Mouse (Mus musculus) MEL (cell line): ENCODE data around the gene Nfasc. TPM values are rescaled to one million over a fixed set of nuclear protein-coding genes. Genes with fewer than 3 reads are reported as not detected.

Source experiments
- DNase-seq: peaks from one replicate; pipeline ENCODE4 v3.0.0; 2011; ENCODE audit warnings: low read depth, low spot score
- H3K27ac ChIP-seq: 2 replicates; pipeline ENCODE4 v1.5.1; 2012; ENCODE audit warnings: low read depth, mild to moderate bottlenecking, control low read depth, low read length, moderate library complexity; ENCODE audit not compliant: control insufficient read depth
- H3K27me3 ChIP-seq, 2 experiments: fragments of 150-350 bp in 1 of 2; sonication (generic) in 1 of 2; 2 replicates each; pipeline ENCODE4 v1.6.1; 2012; ENCODE audit warnings: low read length in 2 of 2, mild to moderate bottlenecking in 2 of 2, improper control_type of control experiment in 1 of 2, moderate library complexity in 1 of 2; ENCODE audit not compliant: insufficient read depth in 2 of 2, control insufficient read depth in 1 of 2
- H3K36me3 ChIP-seq, 2 experiments: 2 replicates each; pipeline ENCODE4 v1.6.1; 2012 to 2014; ENCODE audit warnings: low read length in 2 of 2, improper control_type of control experiment in 1 of 2, inconsistent platforms in 1 of 2, mild to moderate bottlenecking in 1 of 2; ENCODE audit not compliant: insufficient read depth in 2 of 2, control insufficient read depth in 1 of 2
- H3K4me1 ChIP-seq, 2 experiments: fragments of 150-350 bp in 1 of 2; sonication (generic) in 1 of 2; 2 replicates each; pipeline ENCODE4 v1.6.1; 2012; ENCODE audit warnings: low read length in 2 of 2, improper control_type of control experiment in 1 of 2, mild to moderate bottlenecking in 1 of 2; ENCODE audit not compliant: insufficient read depth in 2 of 2, control insufficient read depth in 1 of 2
- H3K4me3 ChIP-seq, 2 experiments: fragments of 150-350 bp in 1 of 2; sonication (generic) in 1 of 2; 2 replicates each; pipeline ENCODE4 v1.5.1; 2012; ENCODE audit warnings: low read depth in 2 of 2, low read length in 2 of 2, mild to moderate bottlenecking in 2 of 2, moderate library complexity in 2 of 2, control low read depth in 1 of 2, improper control_type of control experiment in 1 of 2; ENCODE audit not compliant: control insufficient read depth in 1 of 2, insufficient read depth in 1 of 2
- H3K79me2 ChIP-seq: 2 replicates; pipeline ENCODE4 v1.6.1; 2012; ENCODE audit warnings: mild to moderate bottlenecking, low read length, moderate library complexity; ENCODE audit not compliant: control insufficient read depth, poor library complexity, insufficient read depth
- H3K9ac ChIP-seq: 2 replicates; pipeline ENCODE4 v1.6.1; 2012; ENCODE audit warnings: low read depth, mild to moderate bottlenecking, control low read depth, low read length, moderate library complexity; ENCODE audit not compliant: control insufficient read depth, poor library complexity, severe bottlenecking
- H3K9me3 ChIP-seq: fragments of 150-350 bp; sonication (generic); replicated peaks from 2 replicates; pipeline ENCODE4 v1.6.1; 2012; ENCODE audit warnings: mild to moderate bottlenecking, low read length, improper control_type of control experiment, moderate library complexity; ENCODE audit not compliant: insufficient read depth
- BHLHE40 ChIP-seq: IDR thresholded peaks from 2 replicates; pipeline ENCODE4 v1.6.1; 2012; ENCODE audit warnings: low read depth, mild to moderate bottlenecking, inconsistent platforms, low read length, improper control_type of control experiment, borderline replicate concordance
- CHD2 ChIP-seq: IDR thresholded peaks from 2 replicates; pipeline ENCODE4 v1.6.1; 2011; ENCODE audit warnings: low read length, improper control_type of control experiment
- CTCF ChIP-seq, 3 experiments: IDR thresholded peaks in 2 of 3; conservative IDR thresholded peaks in 1 of 3; 2 replicates each; pipeline ENCODE4 v1.5.1; 2011 to 2012; ENCODE audit warnings: low read length in 3 of 3, low read depth in 2 of 3, mild to moderate bottlenecking in 2 of 3, improper control_type of control experiment in 1 of 3, inconsistent platforms in 1 of 3, mixed read lengths in 1 of 3, moderate library complexity in 1 of 3; ENCODE audit not compliant: control insufficient read depth in 1 of 3, insufficient read depth in 1 of 3, poor library complexity in 1 of 3, severe bottlenecking in 1 of 3
- ELF1 ChIP-seq: IDR thresholded peaks from 2 replicates; pipeline ENCODE4 v1.6.1; 2014; ENCODE audit warnings: low read depth, mild to moderate bottlenecking, inconsistent platforms, low read length, improper control_type of control experiment, moderate library complexity
- EP300 ChIP-seq, 2 experiments: IDR thresholded peaks; 2 replicates each; pipeline ENCODE4 v1.6.1; 2011; ENCODE audit warnings: improper control_type of control experiment in 2 of 2, low read length in 2 of 2, low read depth in 1 of 2, mild to moderate bottlenecking in 1 of 2
- ETS1 ChIP-seq: IDR thresholded peaks from 2 replicates; pipeline ENCODE4 v1.6.1; 2012; ENCODE audit warnings: low read depth, mild to moderate bottlenecking, inconsistent platforms, low read length, improper control_type of control experiment, moderate library complexity
- GABPA ChIP-seq: IDR thresholded peaks from 2 replicates; pipeline ENCODE4 v1.6.1; 2012; ENCODE audit warnings: low read depth, mild to moderate bottlenecking, inconsistent platforms, low read length, improper control_type of control experiment, moderate library complexity
- HCFC1 ChIP-seq: IDR thresholded peaks from 2 replicates; pipeline ENCODE4 v1.6.1; 2012; ENCODE audit warnings: low read depth, mild to moderate bottlenecking, inconsistent platforms, low read length, improper control_type of control experiment, moderate library complexity
- KAT2A ChIP-seq: conservative IDR thresholded peaks from 2 replicates; pipeline ENCODE4 v1.6.1; 2012; ENCODE audit warnings: low read depth, low read length, improper control_type of control experiment, inconsistent platforms
- MAFK ChIP-seq: IDR thresholded peaks from 2 replicates; pipeline ENCODE4 v1.6.1; 2011; ENCODE audit warnings: low read depth, mild to moderate bottlenecking, low read length, improper control_type of control experiment, borderline replicate concordance
- MAZ ChIP-seq: IDR thresholded peaks from 2 replicates; pipeline ENCODE4 v1.6.1; 2012; ENCODE audit warnings: low read depth, mild to moderate bottlenecking, inconsistent platforms, low read length, improper control_type of control experiment
- MEF2A ChIP-seq: IDR thresholded peaks from 2 replicates; pipeline ENCODE4 v1.6.1; 2014; ENCODE audit warnings: low read depth, mild to moderate bottlenecking, inconsistent platforms, low read length, improper control_type of control experiment; ENCODE audit not compliant: poor library complexity, insufficient replicate concordance, severe bottlenecking; ENCODE audit errors: extremely low read depth
- MXI1 ChIP-seq: IDR thresholded peaks from 2 replicates; pipeline ENCODE4 v1.6.1; 2011; ENCODE audit warnings: mild to moderate bottlenecking, low read depth, low read length, improper control_type of control experiment
- NELFE ChIP-seq: IDR thresholded peaks from 2 replicates; pipeline ENCODE4 v1.6.1; 2011; ENCODE audit warnings: low read depth, low read length, improper control_type of control experiment
- POLR2AphosphoS5 ChIP-seq: IDR thresholded peaks from 2 replicates; pipeline ENCODE4 v1.6.1; 2012; ENCODE audit warnings: low read depth, borderline replicate concordance, mild to moderate bottlenecking, inconsistent platforms, low read length, moderate library complexity, mixed read lengths
- RCOR1 ChIP-seq: IDR thresholded peaks from 2 replicates; pipeline ENCODE4 v1.6.1; 2012; ENCODE audit warnings: low read depth, mild to moderate bottlenecking, inconsistent platforms, low read length, improper control_type of control experiment
- SIN3A ChIP-seq: IDR thresholded peaks from 2 replicates; pipeline ENCODE4 v1.6.1; 2012; ENCODE audit warnings: low read length, improper control_type of control experiment, inconsistent platforms
- SMC3 ChIP-seq: IDR thresholded peaks from 2 replicates; pipeline ENCODE4 v1.6.1; 2011; ENCODE audit warnings: low read depth, low read length, improper control_type of control experiment
- TAL1 ChIP-seq: IDR thresholded peaks from 2 replicates; pipeline ENCODE4 v1.6.1; 2012; ENCODE audit warnings: mild to moderate bottlenecking, inconsistent platforms, low read length, moderate library complexity, mixed read lengths
- UBTF ChIP-seq: IDR thresholded peaks from 2 replicates; pipeline ENCODE4 v1.6.1; 2012; ENCODE audit warnings: low read depth, mild to moderate bottlenecking, inconsistent platforms, low read length, improper control_type of control experiment, moderate library complexity, borderline replicate concordance; ENCODE audit not compliant: insufficient read depth
- USF2 ChIP-seq, 2 experiments: IDR thresholded peaks; 2 replicates each; pipeline ENCODE4 v1.6.1; 2011 to 2012; ENCODE audit warnings: improper control_type of control experiment in 2 of 2, low read length in 2 of 2, borderline replicate concordance in 1 of 2, inconsistent platforms in 1 of 2, low read depth in 1 of 2, mild to moderate bottlenecking in 1 of 2; ENCODE audit not compliant: insufficient read depth in 1 of 2
- ZKSCAN1 ChIP-seq: IDR thresholded peaks from 2 replicates; pipeline ENCODE4 v1.6.1; 2012; ENCODE audit warnings: low read depth, mild to moderate bottlenecking, inconsistent platforms, low read length, improper control_type of control experiment, moderate library complexity
- ZMIZ1 ChIP-seq: IDR thresholded peaks from 2 replicates; pipeline ENCODE4 v1.6.1; 2012; ENCODE audit warnings: low read depth, mild to moderate bottlenecking, inconsistent platforms, low read length, improper control_type of control experiment, moderate library complexity
- polyA plus RNA-seq, 2 experiments: library from polyadenylated mRNA; stranded (reverse) in 1 of 2; unstranded in 1 of 2; fragments of >175 nt in 1 of 2; fragments of >200 nt in 1 of 2; gene quantifications; 2 replicates each; pipeline versions ENCODE4 v1.2.1 to v1.2.4; 2012; ENCODE audit warnings: low replicate concordance in 2 of 2, low read depth in 1 of 2; ENCODE audit not compliant: insufficient read length in 2 of 2, insufficient read depth in 1 of 2, missing spikeins in 1 of 2
- total RNA-seq: library from RNA; depleted of rRNA; stranded (reverse); fragments of 300-350 nt; gene quantifications from 2 replicates; pipeline ENCODE4 v1.2.3, GENCODE M21; 2012

Gene Nfasc
- total and polyA plus RNA-seq, 3 experiments, result not detected

DNA sequence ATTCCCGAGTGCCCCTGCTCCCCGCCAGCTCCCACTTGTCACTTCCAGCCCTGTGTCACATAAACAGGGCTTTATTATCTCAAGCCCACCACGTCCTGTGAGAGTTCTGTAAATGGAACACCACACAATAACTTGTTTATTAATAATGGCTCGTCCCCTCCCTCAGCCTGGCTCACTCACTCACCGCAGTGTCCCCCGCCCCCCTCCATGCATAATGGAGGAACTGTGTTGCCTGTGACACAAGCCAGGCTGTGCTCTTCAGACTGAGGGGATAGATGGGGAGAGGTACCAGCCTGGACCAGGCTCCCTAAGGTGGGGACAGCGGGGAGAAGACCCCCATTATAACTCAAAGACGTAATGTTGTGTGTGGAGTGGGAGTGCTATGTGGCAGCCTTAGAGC is 34.3 kb downstream of the Nfasc start:
- no peak overlapping the region for H3K9ac ChIP-seq
- DNase-seq, result no peak
- H3K9me3 ChIP-seq, result no peaks in the 10 kb centered on the region
- peaks cover 0 to 2% of the 10 kb centered on the region in 2 experiments; a peak in 2 of 4 replicates for H3K27me3 ChIP-seq
- no peak overlapping the region for H3K4me3 ChIP-seq
- no peaks in the 10 kb centered on the region for H3K36me3 ChIP-seq
- TF ChIP-seq ELF1, result no peak
- TF ChIP-seq TAL1, result no peak
- TF ChIP-seq CHD2, result no peak
- TF ChIP-seq POLR2AphosphoS5, result no peak
- no peak for TF ChIP-seq MEF2A
- TF ChIP-seq HCFC1, result no peak
- TF ChIP-seq MAZ, result no peak
- TF ChIP-seq NELFE, result no peak
- no peak for TF ChIP-seq RCOR1
- no peak for TF ChIP-seq UBTF
- TF ChIP-seq SIN3A, result no peak
- TF ChIP-seq ZMIZ1, result no peak
- no peak for TF ChIP-seq USF2 (IDR thresholded peaks at IDR 0.05; ENCODE audit: borderline replicate concordance in 1 of 2, insufficient read depth in 1 of 2, low read depth in 1 of 2, low read length in 2 of 2)
- TF ChIP-seq ZKSCAN1, result no peak
- TF ChIP-seq KAT2A, result no peak
- TF ChIP-seq CTCF (IDR thresholded peaks at IDR 0.05 in 2 of 3, conservative IDR thresholded peaks at IDR 0.05 in 1 of 3; ENCODE audit: control insufficient read depth in 1 of 3, insufficient read depth in 1 of 3, low read depth in 2 of 3, low read length in 3 of 3, poor library complexity in 1 of 3, severe bottlenecking in 1 of 3), result no peak
- no peak for TF ChIP-seq ETS1
- TF ChIP-seq MXI1, result no peak
- TF ChIP-seq EP300 (IDR thresholded peaks at IDR 0.05; ENCODE audit: low read depth in 1 of 2, low read length in 2 of 2), result no peak
- no peaks in the 10 kb centered on the region for H3K4me1 ChIP-seq
- no peaks in the 10 kb centered on the region for H3K79me2 ChIP-seq
- no peak overlapping the region for H3K27ac ChIP-seq

DNA sequence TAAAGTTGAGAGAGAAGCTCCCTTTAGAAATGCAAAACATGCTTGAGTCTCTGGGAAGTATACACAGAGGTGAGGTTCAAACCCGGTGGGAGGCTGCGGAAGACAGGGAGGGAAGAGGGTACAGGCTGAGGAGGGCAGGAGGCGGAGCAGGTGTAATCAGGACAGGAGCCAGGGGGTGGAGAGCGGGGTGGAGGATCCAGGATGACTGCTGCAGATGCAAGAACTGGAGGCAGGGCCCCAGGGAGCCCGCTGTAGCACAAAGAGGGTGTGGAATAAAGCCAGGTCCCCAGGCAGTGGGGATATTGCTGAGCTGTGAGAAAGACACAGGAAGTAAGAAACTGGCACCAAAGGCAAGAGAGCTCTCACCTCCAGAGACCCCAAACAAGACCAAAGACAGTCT is 38.1 kb downstream of the Nfasc start:
- Histone ChIP-seq H3K36me3 (no peaks in the 10 kb centered on the region), H3K9me3 (no peaks in the 10 kb centered on the region), H3K9ac (no peak overlapping the region), H3K4me3 (no peak overlapping the region), H3K79me2 (no peaks in the 10 kb centered on the region), H3K27ac (no peak overlapping the region)
- no peak for DNase-seq
- TF ChIP-seq MXI1 (no peak), SMC3 (no peak), BHLHE40 (no peak), MAFK (no peak), GABPA (no peak), NELFE (no peak)
- TF ChIP-seq, all 39 proteins: peak for 0
- Histone ChIP-seq H3K4me1 (no peaks in the 10 kb centered on the region), H3K27me3 (peaks cover 2% of the 10 kb centered on the region in 2 experiments; a peak in 3 of 4 replicates)
